Mouse (Mus musculus): ENCODE measurements around the gene Hes6.

- no peak for TF ChIP-seq POLR2A (IDR thresholded peaks at IDR 0.05; ENCODE audit: low read depth, low read length)
- no peak for TF ChIP-seq CTCF (IDR thresholded peaks at IDR 0.05; ENCODE audit: borderline replicate concordance, insufficient read depth, low read length)
Observed at GRCm38 (mm10) chr1:91436380-91437082, 22.7 kb upstream of the Hes6 start.

Data from embryonic fibroblast, embryonic 13.5 days (primary cell).